Mouse (Mus musculus) left cerebral cortex, postnatal 25 days (tissue): ENCODE measurements around the gene Slc2a4. TPM values are rescaled to one million over a fixed set of nuclear protein-coding genes. Genes with fewer than 3 reads are reported as not detected.
A peak's percentile ranks its signal among the peaks of the same experiment; 100 is the strongest.

ENCODE experiments used
- DNase-seq, 2 experiments: peaks; one replicate each; pipeline ENCODE4 v3.0.0; 2022; ENCODE audit warnings: low spot score in 2 of 2, mixed read lengths in 1 of 2
- intact Hi-C: fragments of 180-260 bp; cut with DNase I; formaldehyde crosslinking; loops from one replicate; pipeline ENCODE4 v1.15.1; 2025
- total RNA-seq, 2 experiments: library from RNA; stranded (reverse); gene quantifications; 2 replicates each; pipeline ENCODE4 v1.2.3; 2021

Gene Slc2a4
- total RNA-seq = 1 to 10 TPM; 2.3 to 3.5 TPM

DNA sequence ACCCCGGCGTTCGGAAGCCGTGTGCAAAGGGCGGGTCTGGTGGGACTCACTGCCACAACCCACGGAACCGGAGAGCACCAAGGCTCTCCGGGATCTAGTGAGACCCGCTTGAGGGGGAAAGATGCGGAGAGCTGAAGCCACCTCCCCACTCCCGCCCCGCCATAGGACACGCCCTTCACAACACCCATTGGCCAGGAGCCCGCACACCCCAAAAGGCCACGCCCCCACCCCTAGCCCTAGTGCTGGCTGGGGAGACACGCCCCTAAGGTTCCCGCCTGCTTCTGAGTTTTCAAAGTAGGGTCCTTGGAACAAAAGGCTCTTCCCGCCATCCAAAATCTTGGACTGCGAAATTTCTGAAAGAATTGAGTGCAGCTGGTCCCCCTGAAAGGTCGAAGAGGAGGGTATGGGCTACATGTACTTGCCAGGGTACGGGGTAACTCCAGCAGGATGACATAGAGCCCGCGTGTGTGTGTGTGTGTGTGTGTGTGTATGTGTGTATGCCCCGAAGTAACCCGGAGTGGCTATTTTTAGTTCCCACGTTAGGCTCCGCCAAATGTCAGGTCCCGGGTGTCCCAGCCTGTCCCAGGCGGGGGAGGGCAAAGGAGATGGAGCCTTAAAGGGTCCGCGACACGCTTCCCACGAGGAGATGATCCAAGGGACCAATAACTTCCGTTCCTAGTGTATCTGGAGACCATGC lies at the start of gene Slc2a4:
Gene Slc2a4, minus strand, starts transcription at position 123 of the 697 bp plus-strand sequence.
- peak; percentile 23 to 35 for DNase-seq
- intact Hi-C loops = loop anchor here (1.0 kb wide), 1 partner anchor 14 kb away; no protein-coding TSS in a partner anchor

DNA sequence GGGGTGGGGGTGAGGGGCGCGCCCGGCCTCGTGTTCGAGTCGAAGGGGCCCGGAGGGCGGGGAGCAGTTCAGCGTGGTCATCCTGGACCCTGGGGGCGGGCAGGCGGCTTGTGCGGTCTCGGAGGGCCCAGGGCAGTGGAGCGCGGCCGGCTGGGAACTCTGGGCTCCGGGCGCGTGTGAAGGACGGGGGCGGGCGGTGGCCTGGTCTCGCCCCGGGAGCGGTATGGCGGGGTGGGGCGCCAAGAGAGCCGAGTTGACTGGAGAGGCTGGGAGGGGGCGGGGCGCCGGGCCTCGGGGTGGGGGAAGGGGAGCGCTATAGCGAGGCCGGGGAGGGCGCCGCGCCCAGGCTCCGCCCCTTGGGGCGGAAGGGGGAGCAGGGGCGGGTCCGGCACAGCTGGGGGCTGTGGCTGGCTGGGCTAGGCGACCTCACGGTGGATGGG lies 49.1 kb upstream of the Slc2a4 start:
- peak; percentile 68 to 71 for DNase-seq
- intact Hi-C loops = no loop called here

- no peak for DNase-seq
- intact Hi-C loops = no loop called here
Observed at GRCm38 (mm10) chr11:69996161-69997061, 48.4 kb upstream of the Slc2a4 start.

DNA sequence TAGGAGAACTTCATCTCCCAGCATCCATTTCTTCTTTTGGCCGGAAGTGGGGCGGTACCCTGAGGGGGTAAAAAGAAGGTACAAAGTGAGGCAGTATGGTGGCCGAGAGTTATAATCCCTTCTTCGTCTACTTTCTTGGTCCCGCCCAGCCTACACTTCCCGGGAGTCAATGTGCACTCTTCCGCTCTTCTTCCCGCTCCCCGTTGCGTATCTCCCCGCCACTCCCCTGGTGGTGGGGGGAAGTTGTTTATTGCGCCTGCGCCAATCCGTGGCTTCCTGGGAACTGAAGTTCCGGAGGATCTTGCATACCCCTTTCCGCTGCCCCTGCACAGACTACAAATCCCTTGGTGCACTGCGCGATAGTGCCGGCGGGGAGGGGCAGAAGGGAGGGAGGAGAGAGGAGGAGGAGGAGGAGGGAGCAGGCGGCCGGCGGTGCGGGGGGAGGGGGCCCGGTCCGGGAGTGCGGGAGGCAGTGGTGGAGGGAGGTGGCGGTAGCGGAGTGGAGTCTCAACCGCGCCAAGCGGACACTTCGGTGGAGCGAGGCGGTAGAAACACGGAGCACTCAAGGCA lies 47.5 kb upstream of the Slc2a4 start, which contains the start of gene Phf23:
Gene Phf23, plus strand, starts transcription at position 387 of the 570 bp plus-strand sequence.
- intact Hi-C loops = no loop called here
- DNase-seq = peak; percentile 95 to 100

DNA sequence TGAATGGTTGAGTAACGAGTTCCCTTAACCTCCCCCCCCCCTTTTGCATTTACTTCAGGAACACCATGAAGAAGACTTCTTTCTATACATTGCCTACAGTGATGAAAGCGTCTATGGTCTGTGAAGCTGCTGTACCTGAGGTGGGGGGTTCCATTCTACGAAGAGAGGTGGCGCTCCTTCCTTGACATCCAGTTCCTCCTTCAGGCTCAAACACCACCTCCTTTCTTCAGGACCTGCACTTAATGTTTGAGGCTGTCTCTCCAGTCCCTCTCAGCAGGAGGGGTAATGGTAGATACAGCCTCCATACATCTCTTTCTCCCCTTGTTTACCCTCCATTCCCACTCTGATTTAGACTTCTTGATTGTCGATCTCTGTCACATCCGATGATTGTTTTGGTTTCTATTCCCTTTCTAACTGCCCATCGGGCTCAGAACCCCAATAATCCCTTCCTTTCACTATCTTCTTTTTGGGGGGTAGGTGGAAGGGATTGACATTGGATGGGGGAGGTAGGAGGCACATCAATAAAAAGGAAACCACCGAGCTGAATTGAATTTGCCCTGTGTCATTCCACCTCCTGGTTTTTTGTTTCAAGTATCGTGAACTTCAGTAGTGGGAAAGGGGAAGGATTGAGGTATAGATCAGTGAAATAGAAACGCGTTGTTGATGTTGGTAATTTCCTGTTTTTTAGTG lies 46.6 kb upstream of the Slc2a4 start:
- intact Hi-C loops = no loop called here

GRCm38 (mm10) chr11:69992932-69993331 lies 44.9 kb upstream of the Slc2a4 start:
- intact Hi-C loops = no loop called here
- DNase-seq = no peak

More for the DNA sequence above, 46.6 kb upstream of the Slc2a4 start:
- no peak for DNase-seq

- intact Hi-C loops = no loop called here
Observed at GRCm38 (mm10) chr11:69992396-69992795, 44.4 kb upstream of the Slc2a4 start.

GRCm38 (mm10) chr11:69991711-69992110 lies 43.7 kb upstream of the Slc2a4 start:
- no peak for DNase-seq
- intact Hi-C loops = no loop called here

More at GRCm38 (mm10) chr11:69992396-69992795, 44.4 kb upstream of the Slc2a4 start:
- no peak for DNase-seq

GRCm38 (mm10) chr11:69990850-69991691 lies 43.1 kb upstream of the Slc2a4 start, which contains the start of gene Gabarap:
Gene Gabarap, plus strand, starts transcription at chr11:69991143.
- intact Hi-C loops = loop anchor here (1.0 kb wide), 1 partner anchor 11 kb away; no protein-coding TSS in a partner anchor
- DNase-seq = peak; percentile 95 to 97

DNA sequence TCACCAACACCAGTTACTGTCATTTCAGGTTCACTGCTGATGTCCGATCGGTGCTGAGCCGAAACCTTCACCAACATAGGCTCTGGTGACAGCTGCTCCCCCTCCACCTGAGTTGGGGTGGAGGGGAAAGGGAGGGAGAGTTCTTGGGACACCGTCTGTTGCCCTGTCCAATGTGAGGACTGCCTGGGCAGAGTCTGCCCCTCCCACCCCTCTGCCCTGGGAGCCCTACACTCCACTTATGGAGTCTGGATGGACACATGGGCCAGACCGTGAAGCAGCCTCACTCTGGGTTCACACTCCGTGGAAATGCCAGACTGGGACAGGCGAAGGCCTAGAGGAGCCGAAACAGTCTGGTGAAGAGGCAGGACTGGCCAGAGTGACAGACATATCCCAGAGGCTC lies 42.0 kb upstream of the Slc2a4 start:
- DNase-seq = no peak
- intact Hi-C loops = loop anchor here (1.0 kb wide), 1 partner anchor 10 kb away; no protein-coding TSS in a partner anchor

DNA sequence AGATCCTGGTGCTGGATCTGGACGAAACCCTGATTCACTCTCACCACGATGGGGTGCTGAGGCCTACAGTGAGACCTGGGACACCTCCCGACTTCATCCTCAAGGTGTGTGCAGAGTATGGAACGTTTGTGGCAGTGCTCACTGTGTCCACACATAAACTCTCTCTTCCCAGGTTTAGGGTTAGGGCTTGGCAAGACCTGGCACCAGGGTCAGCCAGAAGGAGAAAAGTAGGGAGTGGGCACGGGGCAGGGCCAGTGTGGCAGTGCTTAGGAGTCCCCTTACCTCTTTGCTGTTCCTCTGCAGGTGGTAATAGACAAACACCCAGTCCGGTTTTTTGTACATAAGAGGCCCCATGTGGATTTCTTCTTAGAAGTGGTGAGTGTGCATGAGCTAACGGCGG lies 36.4 kb upstream of the Slc2a4 start:
- intact Hi-C loops = loop anchor here (5.0 kb wide), 1 partner anchor 62 kb away; the partner anchor contains the start of gene Eif5a
- no peak for DNase-seq

GRCm38 (mm10) chr11:69983377-69983776 lies 35.4 kb upstream of the Slc2a4 start:
- intact Hi-C loops = loop anchor here (5.0 kb wide), 1 partner anchor 61 kb away; the partner anchor contains the start of gene Eif5a
- DNase-seq = no peak

DNA sequence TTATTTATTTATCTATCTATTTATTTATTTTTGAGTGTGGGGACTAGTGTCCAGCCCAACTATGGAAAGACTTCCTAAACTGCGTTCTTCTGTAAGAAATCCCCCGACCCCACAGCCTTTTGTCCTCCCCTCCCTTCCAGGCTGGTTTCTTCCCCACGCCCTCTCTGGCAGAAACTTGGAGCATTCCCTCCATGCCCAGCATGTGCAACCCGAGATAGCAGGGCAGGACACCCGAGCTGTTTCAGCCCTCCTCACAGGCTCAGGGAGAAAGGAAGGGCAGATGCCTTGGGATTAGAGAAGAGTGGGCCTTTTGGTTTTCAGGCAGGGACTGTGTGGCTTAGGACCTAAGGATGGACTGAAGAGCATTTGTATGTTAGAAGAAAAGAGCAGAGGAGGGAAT lies 34.9 kb upstream of the Slc2a4 start:
- intact Hi-C loops = loop anchor here (5.0 kb wide), 1 partner anchor 61 kb away; the partner anchor contains the start of gene Eif5a

DNA sequence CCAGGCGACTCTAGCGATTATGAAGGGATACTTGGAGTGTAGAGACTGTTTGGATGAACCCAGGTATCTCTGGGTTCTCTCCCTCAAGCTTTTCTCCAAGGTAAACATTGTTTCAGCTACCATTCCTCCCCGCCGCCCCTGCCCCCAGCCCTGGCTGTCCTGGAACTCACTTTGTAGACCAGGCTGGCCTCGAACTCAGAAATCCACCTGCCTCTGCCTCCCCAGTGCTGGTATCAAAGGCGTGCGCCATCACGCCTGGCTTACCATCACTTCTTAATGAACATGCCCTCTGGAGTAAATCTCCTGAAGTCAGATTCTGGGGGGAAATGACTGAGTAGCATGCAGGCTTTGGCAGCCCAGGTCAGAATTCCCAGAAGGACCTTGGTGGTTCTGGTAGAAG lies 34.2 kb upstream of the Slc2a4 start, which contains the start of gene Elp5:
Gene Elp5, minus strand, starts transcription at position 293 of the 400 bp plus-strand sequence.
- no peak for DNase-seq
- intact Hi-C loops = loop anchor here (5.0 kb wide), 1 partner anchor 60 kb away; the partner anchor contains the start of gene Eif5a

More for the DNA sequence above, 34.9 kb upstream of the Slc2a4 start:
- no peak for DNase-seq

- intact Hi-C loops = loop anchor here (2.0 to 5.0 kb wide), 2 partner anchors 46 to 59 kb away; partner anchors contain the start of genes Eif5a and Ybx2
- DNase-seq = no peak
Observed at GRCm38 (mm10) chr11:69981141-69981762, 33.3 kb upstream of the Slc2a4 start, which contains the start of gene Ctdnep1. Gene Ctdnep1, plus strand, starts transcription at chr11:69981156.

DNA sequence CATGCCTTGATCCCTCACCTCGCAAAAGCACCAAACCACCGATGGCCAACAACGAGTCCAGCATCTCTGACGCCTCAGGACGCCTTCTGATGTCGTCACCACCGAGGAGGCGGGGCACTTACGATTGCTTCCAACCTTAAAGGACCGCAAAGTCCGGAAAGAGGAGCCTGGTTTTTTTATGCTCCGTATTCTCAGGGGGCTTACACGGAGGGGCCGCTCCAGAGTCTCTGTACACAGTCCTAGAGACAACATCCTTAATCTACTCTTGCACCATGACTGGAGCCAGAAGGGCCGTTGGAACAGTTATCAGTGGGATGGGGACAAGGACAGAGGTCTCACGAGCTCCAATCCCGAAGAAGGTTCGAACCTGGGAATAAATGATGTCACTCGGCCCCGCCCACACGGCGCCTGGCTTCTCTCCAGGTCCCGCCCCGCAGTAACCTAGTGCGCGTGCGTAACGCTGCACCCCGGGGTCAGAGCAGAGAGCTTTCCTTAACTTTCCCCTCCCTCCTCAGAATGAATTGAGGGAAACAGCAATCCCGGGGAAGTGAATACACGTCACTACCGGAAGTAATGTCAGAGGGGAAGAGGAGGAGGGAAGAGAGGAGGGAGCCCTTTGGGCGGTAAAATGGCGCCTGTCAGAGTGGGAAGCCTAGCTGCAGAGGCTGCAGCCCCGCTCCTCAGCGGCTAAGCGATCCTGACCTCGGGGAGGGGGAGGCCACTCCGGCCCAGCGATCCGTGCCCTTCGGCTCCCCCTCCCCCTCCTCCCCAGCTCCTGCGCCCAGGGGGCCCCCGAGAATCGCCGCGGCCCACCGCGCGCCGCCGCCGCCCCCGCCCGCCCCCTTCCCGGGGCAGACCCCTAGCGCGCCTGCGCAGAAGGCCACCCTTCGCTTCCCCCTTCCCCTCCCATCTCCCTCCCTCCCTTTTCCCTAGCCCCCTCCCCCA lies 32.5 kb upstream of the Slc2a4 start:
- intact Hi-C loops = loop anchor here (1.0 to 5.0 kb wide), 3 partner anchors 10 to 58 kb away; partner anchors contain the start of genes Eif5a and Ybx2
- peak; percentile 98 to 99 for DNase-seq
